Mouse (Mus musculus) CD4-positive, CD25-positive, alpha-beta regulatory T cell, adult 2 months (primary cell): ENCODE results near the gene Pomc.
"Not testable (repeated sequence)": the region's sequence is repeated elsewhere in the genome, so short reads cannot be mapped to it uniquely, and the experiment has no call there.

ENCODE experiments used
- DNase-seq: peaks from one replicate; pipeline ENCODE4 v3.0.0-alpha.2; 2012; ENCODE audit warnings: low read depth, low spot score

The Pomc gene

GRCm38 (mm10) chr12:3954651-3955050 lies at the start of gene Pomc:
Gene Pomc, plus strand, starts transcription at chr12:3954951.
- DNase-seq, result no peak

DNA sequence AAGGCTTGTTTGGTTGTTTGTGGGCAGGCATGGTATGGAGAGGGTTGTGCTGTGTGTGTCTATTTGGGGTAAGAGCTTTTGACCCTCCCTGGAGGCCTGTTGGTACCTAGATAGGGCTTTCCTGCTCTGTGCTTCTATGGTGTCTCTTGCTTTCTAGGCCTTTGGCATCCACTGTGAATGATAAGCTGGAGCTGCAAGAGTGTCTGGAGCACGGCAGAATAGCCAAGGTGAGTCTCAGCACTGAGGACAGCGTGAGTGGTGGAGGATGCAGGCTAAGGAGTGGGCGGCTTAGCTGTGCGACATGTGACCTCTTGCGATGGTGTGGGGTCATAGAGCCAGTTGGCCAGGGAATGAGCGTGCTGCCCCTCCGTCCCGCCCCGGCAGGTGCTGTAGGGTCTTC lies 49.3 kb upstream of the Pomc start:
- DNase-seq, result no peak

GRCm38 (mm10) chr12:3906308-3906707 lies 48.4 kb upstream of the Pomc start:
- DNase-seq, result no peak

- no peak for DNase-seq
These were observed 47.7 kb upstream of the Pomc start for GRCm38 (mm10) chr12:3907008-3907407.

- no peak for DNase-seq
These were observed 47.3 kb upstream of the Pomc start for GRCm38 (mm10) chr12:3907418-3907817.

DNA sequence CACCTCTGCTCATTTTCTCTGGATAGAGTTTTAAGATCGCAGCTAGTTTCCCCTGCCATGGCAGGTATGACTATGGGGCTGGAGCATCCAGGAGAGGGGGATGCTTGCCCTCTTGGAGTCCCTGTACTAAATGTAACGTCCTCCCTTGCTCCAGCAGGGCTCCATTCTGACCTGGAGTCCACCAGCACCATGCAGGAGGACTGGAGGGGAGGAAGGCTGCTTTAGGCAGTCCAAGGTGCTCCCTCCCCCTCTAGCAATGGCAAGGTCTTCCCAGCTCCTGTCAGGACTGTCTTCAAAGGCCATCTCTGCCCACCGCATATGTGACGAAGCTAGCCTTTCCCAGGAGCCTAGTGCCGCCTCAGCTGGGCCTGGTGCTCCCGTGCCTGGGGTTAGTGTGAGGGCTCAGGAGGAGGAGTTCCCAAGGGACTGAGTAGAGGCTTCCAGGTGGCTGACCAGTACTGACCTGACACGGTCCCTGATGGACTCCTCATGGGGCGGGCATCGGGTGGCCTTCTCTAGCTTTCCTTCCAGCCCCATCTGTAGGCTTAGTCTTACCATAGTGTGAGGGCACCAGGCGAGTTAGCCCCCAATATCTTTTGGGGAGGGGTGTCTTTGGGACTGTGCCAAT lies 44.2 kb upstream of the Pomc start:
- DNase-seq, result no peak

GRCm38 (mm10) chr12:3911831-3912348 lies 42.9 kb upstream of the Pomc start:
- no peak for DNase-seq

DNA sequence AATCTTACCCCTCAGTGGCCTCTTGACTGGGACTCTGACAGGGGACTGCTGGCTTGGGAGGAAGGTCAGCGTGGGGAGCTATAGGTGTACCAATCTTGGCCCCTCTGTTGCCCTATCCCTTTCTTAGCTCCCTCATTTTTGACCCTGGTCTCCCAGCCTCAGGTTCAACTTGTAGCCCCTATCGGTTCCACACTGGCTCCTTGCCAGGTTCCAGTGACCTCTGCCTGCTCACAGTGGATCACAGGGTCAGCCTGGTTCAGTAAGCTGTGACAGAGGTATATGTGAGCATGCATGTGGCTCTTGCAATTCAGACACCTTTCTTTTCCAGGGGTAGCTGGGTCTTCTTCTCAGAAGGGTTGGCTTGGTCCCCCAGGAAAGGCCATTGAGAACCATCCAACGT lies 38.9 kb upstream of the Pomc start:
- no peak for DNase-seq

DNA sequence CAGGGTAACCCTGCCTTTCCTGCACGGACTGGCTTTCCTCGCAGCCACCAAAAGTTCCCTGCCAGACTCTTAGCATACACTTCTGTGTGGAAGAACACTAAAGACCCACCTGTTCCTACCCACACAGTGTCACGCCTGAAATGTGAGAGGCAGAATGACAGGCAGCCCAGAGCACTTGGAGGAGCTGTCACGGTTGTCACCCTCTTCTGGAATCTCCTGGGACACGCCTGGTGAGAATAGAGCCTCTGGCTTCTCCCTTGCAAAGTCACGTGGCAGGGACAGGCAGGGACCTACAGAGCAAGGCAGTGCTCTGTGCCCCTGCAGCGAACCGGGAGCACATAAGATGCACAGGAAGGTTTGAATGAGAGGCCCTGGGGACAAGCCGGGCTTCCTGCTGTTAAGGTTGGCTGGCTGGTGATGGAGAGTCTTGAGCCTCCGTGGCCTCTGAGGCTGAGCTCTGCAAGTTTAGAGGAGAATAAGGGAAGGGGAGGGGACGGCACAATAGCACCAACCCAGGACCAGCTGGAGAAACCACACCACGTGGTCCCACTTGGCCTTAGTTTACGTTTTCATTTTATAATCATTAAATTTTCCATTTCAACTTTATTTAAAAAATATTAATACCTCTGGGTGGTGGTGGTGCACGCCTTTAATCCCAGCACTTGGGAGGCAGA lies 36.9 kb upstream of the Pomc start:
- DNase-seq, result no peak

DNA sequence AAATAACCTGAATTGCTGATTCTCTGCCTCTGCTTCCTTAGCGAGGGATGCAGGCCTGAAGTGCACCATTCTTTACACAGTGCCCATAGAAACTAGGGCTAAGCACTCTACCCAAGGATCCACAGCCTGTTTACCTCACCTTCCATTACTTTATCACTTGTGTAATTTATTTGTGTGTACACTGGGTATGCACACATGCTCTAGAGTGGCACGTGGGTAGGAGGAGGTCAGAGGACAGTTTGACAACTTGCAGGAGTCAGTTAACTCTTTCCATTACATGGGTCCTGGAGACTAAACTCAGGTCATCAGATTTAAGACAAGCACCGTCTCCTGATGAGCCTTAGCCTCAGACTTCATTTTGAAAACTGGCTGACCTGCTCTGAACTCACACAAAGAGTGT lies 36.2 kb upstream of the Pomc start:
- DNase-seq, result no peak

- DNase-seq, result no peak
These were observed 35.3 kb upstream of the Pomc start for GRCm38 (mm10) chr12:3919423-3919822.

DNA sequence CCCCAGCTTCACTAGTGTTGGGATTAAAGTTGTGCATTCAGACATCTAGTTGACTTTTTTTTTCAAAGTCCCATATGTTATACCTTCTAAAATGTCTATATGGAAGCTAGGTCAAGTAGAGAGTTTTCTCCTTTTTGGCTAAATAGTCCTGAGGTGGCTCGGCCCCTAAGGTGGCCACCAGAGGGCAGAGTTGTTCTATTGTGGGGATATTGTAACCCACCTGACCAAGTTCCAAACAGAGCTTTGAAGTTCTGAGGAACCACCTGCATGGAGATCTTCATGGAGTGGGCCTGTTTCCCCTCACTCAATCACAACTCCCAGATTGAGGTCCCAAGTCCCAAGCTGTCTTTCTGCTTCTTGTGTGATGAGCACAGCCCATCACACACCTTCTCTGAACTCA lies 28.6 kb upstream of the Pomc start:
- peak; percentile 75 for DNase-seq

DNA sequence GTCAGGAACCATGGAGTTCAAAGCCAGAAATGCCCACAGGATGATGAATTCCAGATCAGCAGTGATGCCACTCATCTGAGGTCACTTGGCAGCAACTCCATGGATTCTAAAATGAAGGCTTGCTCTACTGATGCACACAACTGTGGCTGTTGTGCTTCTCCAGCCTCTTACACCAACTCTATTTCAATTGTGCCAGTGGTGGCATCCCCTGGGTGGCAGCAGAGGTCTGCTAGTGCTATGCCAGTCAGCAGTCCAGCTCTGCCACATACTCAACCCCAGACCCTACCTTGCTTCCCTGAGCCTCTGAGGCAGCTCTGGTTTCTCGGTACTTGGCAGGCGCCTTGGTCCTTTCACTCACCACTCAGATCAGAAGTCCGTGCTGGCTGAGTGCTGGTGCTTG lies 25.9 kb upstream of the Pomc start:
- no peak for DNase-seq

DNA sequence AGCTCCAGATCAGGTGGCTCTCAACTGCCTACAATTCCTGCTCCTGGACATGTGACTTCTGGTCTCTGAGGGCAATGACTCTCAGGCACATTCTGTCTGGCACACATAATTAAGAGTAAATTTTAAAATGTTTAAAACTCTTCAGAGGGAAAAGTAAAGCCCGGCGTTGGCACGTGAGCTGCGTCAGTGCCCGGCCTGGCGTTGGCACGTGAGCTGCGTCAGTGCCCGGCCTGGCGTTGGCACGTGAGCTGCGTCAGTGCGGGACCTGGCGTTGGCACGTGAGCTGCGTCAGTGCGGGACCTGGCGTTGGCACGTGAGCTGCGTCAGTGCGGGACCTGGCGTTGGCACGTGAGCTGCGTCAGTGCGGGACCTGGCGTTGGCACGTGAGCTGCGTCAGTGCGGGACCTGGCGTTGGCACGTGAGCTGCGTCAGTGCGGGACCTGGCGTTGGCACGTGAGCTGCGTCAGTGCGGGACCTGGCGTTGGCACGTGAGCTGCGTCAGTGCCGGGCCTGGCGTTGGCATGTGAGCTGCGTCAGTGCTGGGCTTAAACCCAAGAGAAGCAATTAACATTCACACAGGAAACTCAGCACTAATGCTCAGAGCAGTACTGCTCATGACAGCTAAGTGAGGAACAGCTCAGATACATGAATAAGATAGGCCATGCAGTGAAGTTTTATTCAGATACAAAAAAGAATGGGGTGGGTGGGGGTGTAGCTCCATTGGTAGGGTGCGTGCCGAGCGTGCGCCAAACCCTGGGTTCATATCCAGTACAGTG lies 24.5 kb upstream of the Pomc start:
- DNase-seq, result not testable (repeated sequence)

- DNase-seq, result no peak
These were observed 12.7 kb upstream of the Pomc start for GRCm38 (mm10) chr12:3942026-3942425.

GRCm38 (mm10) chr12:3944454-3945073 lies 10.2 kb upstream of the Pomc start:
- no peak for DNase-seq

DNA sequence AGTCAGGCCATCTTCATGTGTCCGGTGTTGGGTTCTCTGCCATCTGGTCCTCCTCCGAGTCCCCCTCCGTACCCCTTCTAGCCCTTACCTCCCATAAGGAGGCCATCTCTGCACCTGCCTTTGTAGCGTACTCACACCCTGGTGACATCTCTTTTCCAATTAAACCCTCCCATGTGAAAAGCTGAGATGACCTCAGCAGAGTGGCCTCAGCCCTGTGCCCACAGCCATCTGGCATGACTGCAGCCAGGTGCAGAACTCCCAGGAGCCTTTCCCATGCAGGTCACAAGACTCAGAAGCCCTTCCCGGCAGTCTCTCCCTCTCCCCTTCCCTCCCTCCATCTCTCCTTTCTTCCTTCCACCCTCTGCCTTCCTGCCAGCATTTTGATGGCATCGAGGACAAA lies 7.2 kb upstream of the Pomc start:
- no peak for DNase-seq

GRCm38 (mm10) chr12:3955371-3955770 lies 620 bp downstream of the Pomc start:
- peak; percentile 68 for DNase-seq

GRCm38 (mm10) chr12:3956351-3956750 lies 1.6 kb downstream of the Pomc start:
- DNase-seq, result peak; percentile 47

- peak; percentile 90 for DNase-seq
These were observed 5.2 kb downstream of the Pomc start for GRCm38 (mm10) chr12:3959791-3960543.

GRCm38 (mm10) chr12:3960553-3960952 lies 5.8 kb downstream of the Pomc start:
- no peak for DNase-seq
